Mouse (Mus musculus): ENCODE measurements around the gene Slamf7. TPM values are rescaled to one million over a fixed set of nuclear protein-coding genes. Genes with fewer than 3 reads are reported as not detected.

The Slamf7 gene
- polyA plus RNA-seq, 1 experiment from 2014 or later, result 0.20 TPM

DNA sequence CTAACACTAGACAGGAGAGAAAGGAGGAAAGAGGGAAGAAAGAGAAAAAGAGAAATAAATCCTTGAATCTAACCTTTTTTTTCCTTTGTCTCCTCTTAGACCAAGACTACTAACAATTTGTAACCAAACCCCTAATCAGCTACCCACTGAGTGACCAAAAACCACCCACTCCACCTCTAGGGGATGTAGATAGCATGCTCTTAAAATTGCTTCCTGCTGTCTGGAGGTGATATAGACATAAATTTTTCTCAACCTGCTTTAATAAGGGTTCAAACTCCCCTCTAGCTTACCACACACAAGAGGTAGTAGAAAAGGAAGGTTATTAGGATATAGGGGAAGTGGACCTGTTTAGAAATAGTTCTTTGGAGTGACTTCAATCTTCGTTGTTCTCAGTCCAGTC, 14.3 kb upstream of the Slamf7 start:
- Histone ChIP-seq H3K27ac (replicated peaks) (no peak overlapping the region), H3K4me3 (replicated peaks) (no peak overlapping the region), H3K4me1 (no peaks in the 10 kb centered on the region), H3K4me2 (replicated peaks) (no peak overlapping the region), H3K27me3 (no peaks in the 10 kb centered on the region), H3K9ac (no peak overlapping the region), H3K36me3 (no peaks in the 10 kb centered on the region), H3K9me3 (replicated peaks) (no peaks in the 10 kb centered on the region)
- WGBS, result 80% methylated on average over 1 of the region's 1 CpGs
- no peak for ATAC-seq (ENCODE audit: insufficient number of reproducible peaks, low FRiP score, low TSS enrichment, low read depth)

DNA sequence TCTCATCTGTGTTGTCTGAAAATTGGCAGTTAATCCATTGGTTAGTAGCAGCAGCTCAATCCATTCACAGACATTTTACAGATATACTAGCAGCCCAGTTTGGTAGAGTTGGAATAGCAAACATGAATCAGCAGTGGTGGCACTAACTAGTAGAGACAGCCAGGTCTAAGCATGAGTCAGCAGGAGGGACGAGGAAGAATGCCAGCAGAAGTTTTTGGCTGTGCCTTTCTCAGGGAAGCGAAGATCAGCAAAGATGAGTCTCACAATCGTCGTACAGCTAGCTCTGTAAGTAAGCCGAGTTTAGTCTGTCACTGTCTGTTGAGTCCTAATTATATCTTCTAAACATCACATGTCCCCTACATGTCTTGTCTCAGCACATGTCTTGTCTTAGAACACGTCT, 13.5 kb upstream of the Slamf7 start:
- Histone ChIP-seq H3K27me3 (no peaks in the 10 kb centered on the region), H3K4me3 (replicated peaks) (no peak overlapping the region), H3K36me3 (no peaks in the 10 kb centered on the region), H3K4me1 (no peaks in the 10 kb centered on the region), H3K9ac (no peak overlapping the region), H3K27ac (replicated peaks) (no peak overlapping the region), H3K9me3 (replicated peaks) (no peaks in the 10 kb centered on the region), H3K4me2 (replicated peaks) (no peak overlapping the region)
- no peak for ATAC-seq (ENCODE audit: insufficient number of reproducible peaks, low FRiP score, low TSS enrichment, low read depth)
- WGBS, result 85% methylated on average over 6 of the region's 6 CpGs

DNA sequence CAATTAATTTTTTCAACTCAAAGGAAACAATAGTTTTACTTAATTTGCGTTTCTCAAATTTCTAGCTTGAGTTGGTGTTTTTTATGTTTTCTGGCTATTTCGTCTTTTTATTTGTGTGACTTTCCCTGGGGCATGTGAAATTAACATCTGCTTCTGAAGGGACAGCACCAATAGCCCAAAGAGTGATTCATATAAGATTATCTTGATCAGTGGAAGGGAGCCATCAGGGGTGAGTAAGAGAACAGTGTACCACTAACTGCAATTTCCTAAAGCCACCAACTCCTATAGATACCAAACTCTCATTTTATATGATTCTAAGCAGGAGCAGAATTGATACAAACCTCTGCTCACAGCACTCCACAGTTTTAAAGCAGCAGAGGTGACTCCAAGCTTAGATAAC, 10.9 kb upstream of the Slamf7 start:
- no peaks in the 10 kb centered on the region for H3K4me1 ChIP-seq
- H3K4me2 ChIP-seq (replicated peaks), result no peak overlapping the region
- 73% methylated on average over 2 of the region's 2 CpGs for WGBS
- H3K9ac ChIP-seq, result no peak overlapping the region
- no peaks in the 10 kb centered on the region for H3K9me3 ChIP-seq (replicated peaks)
- no peak overlapping the region for H3K27ac ChIP-seq (replicated peaks)
- H3K27me3 ChIP-seq, result no peaks in the 10 kb centered on the region
- no peak overlapping the region for H3K4me3 ChIP-seq (replicated peaks)
- ATAC-seq (ENCODE audit: insufficient number of reproducible peaks, low FRiP score, low TSS enrichment, low read depth), result no peak
- no peaks in the 10 kb centered on the region for H3K36me3 ChIP-seq

DNA sequence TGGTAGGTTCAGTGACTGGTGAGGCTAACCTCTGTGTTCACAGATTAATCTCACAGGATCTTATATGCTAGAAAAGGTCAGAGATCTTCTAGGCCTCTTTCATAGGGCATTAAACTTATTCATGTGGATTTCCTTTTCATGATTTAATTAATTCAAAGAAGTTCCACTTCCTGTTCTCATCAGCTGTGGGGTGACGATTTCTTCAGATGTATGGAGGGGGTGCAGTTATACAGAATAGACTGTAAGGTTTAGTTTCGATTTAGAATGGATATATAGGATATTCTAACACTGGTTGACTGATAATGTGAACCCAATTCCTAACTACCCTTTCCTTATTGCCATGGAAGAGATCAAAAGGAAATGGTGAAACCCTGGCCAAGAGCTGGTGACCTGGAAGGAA, 8.6 kb upstream of the Slamf7 start:
- WGBS, result 60% methylated on average over 2 of the region's 2 CpGs
- no peak for ATAC-seq (ENCODE audit: insufficient number of reproducible peaks, low FRiP score, low TSS enrichment, low read depth)

DNA sequence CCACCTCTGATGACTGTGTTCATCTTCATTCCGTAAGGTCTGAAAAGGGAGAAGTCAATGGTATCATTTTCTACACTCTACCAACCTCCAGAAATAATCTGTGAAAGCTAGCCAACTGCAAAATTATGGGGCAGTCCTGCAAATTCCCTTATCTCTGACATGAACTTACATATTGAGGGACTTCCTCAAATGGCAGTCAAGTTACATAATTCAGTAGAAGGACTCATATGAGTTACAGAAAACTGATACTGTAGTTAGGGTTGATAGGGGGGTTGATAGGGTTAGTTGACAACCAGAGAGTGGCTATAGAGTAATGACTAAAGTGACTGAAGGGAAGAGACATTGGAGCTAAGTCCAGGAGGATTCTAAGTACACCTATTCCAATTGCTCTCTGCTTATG, 7.6 kb upstream of the Slamf7 start:
- ATAC-seq (ENCODE audit: insufficient number of reproducible peaks, low FRiP score, low TSS enrichment, low read depth), result no peak
- Histone ChIP-seq H3K27me3 (no peaks in the 10 kb centered on the region), H3K27ac (replicated peaks) (no peak overlapping the region), H3K4me1 (no peaks in the 10 kb centered on the region), H3K36me3 (no peaks in the 10 kb centered on the region), H3K4me2 (replicated peaks) (no peak overlapping the region), H3K9me3 (replicated peaks) (no peaks in the 10 kb centered on the region), H3K4me3 (replicated peaks) (no peak overlapping the region), H3K9ac (no peak overlapping the region)
- 88% methylated on average over 1 of the region's 1 CpGs for WGBS

More for the DNA sequence above, 8.6 kb upstream of the Slamf7 start:
- H3K4me1 ChIP-seq, result no peaks in the 10 kb centered on the region
- no peaks in the 10 kb centered on the region for H3K36me3 ChIP-seq
- no peaks in the 10 kb centered on the region for H3K9me3 ChIP-seq (replicated peaks)
- H3K27me3 ChIP-seq, result no peaks in the 10 kb centered on the region
- no peak overlapping the region for H3K27ac ChIP-seq (replicated peaks)
- no peak overlapping the region for H3K4me2 ChIP-seq (replicated peaks)
- H3K9ac ChIP-seq, result no peak overlapping the region
- no peak overlapping the region for H3K4me3 ChIP-seq (replicated peaks)

DNA sequence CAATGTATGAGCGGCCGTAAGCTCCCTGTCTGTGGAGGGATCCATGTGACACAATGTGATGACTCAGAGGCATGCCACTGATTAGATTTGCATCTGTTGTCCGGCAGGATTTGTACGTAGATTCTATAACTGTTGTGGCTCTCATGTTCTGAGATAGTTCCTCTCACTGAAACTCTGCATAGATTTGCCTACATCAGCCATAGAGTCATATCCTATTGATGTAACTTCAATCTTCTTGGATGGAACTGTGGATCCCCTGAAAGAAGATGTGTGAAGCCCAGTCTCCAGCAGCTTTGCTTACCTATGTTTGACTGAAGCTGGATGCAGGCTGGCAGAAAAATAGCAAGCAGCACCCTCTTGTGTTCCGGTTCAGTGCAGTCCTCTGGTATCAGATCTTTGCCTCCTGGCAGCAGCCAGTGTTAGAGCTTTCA, 5.7 kb upstream of the Slamf7 start:
- no peak for ATAC-seq (ENCODE audit: insufficient number of reproducible peaks, low FRiP score, low TSS enrichment, low read depth)
- H3K4me3 ChIP-seq (replicated peaks), result no peak overlapping the region
- WGBS, result 64% methylated on average over 5 of the region's 5 CpGs
- no peaks in the 10 kb centered on the region for H3K27me3 ChIP-seq
- no peaks in the 10 kb centered on the region for H3K9me3 ChIP-seq (replicated peaks)
- H3K9ac ChIP-seq, result no peak overlapping the region
- no peak overlapping the region for H3K4me2 ChIP-seq (replicated peaks)
- H3K36me3 ChIP-seq, result no peaks in the 10 kb centered on the region
- H3K4me1 ChIP-seq, result no peaks in the 10 kb centered on the region
- H3K27ac ChIP-seq (replicated peaks), result no peak overlapping the region

DNA sequence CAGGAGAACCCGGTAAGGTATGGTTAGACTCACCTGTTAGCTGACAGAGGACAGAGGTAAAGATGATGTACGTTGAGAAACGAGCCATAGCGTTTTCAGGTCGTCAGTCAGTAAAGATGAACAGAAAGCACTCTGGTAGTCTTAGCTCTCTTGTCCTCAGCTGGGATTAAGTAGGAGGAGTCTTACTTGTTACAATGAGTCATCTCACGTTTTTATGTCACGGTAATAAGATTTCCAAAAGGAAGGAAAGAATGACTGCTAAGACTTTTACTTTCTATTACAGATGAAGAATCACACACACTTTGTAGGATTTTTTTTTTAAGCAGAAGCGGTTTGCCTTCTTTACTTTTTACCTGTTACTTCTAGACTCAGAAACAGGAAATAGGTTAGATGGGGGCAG, 4.0 kb downstream of the Slamf7 start:
- Histone ChIP-seq H3K4me1 (no peaks in the 10 kb centered on the region), H3K27ac (replicated peaks) (no peak overlapping the region), H3K9me3 (replicated peaks) (no peaks in the 10 kb centered on the region), H3K4me2 (replicated peaks) (no peak overlapping the region), H3K4me3 (replicated peaks) (no peak overlapping the region), H3K9ac (no peak overlapping the region), H3K36me3 (no peaks in the 10 kb centered on the region), H3K27me3 (no peaks in the 10 kb centered on the region)
- ATAC-seq (ENCODE audit: insufficient number of reproducible peaks, low FRiP score, low TSS enrichment, low read depth), result no peak
- WGBS, result 66% methylated on average over 8 of the region's 8 CpGs

DNA sequence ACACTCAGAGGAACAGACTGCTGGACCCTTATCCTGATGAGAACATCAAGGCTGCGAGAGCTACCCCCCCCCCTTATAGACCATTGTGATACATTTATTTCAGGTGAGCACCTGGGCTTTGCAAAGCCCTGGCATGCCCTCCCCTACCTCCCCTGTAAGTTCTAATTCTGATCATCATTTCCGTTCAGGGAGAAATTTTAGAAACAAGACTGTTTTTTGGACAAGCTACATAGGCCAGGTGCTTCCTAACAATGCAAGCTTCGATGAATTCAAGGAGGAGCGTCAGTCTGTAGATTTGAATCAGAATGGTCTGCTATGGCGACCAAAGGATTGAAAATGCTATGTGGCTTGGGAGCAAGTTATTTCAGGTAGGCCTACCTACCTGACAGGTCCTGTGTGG, 5.1 kb downstream of the Slamf7 start:
- ATAC-seq (ENCODE audit: insufficient number of reproducible peaks, low FRiP score, low TSS enrichment, low read depth), result no peak

DNA sequence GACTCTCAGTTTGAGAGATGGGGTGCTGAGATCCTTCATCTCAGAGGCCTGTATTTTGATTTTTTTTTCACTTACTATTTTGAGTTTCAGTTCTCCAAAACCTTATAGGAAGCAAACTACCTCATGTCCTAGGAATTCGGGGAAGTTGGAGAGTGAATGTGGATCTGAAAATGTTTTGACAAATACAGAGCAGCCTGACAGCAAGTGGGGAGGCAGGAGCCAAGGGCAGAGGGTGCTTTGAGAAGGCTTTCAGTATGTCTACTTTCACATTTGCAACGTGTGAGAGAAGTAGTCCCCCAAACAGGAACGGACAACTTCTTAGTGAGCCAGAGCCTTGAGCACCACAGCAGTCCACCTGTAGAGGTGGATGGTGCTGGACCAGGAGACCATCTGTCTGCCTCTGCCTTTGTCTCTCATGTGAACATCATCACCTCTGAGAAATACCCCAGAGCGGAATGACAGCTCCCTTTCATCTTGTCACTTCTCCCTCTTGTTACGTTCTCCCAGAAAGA, 6.3 kb downstream of the Slamf7 start:
- no peaks in the 10 kb centered on the region for H3K36me3 ChIP-seq
- no peaks in the 10 kb centered on the region for H3K27me3 ChIP-seq
- no peak for ATAC-seq (ENCODE audit: insufficient number of reproducible peaks, low FRiP score, low TSS enrichment, low read depth)
- no peaks in the 10 kb centered on the region for H3K9me3 ChIP-seq (replicated peaks)
- H3K9ac ChIP-seq, result no peak overlapping the region
- H3K27ac ChIP-seq (replicated peaks), result no peak overlapping the region
- WGBS, result 68% methylated on average over 5 of the region's 5 CpGs
- no peaks in the 10 kb centered on the region for H3K4me1 ChIP-seq
- H3K4me2 ChIP-seq (replicated peaks), result no peak overlapping the region
- H3K4me3 ChIP-seq (replicated peaks), result no peak overlapping the region

More for the DNA sequence above, 5.1 kb downstream of the Slamf7 start:
- Histone ChIP-seq H3K9ac (no peak overlapping the region), H3K4me1 (no peaks in the 10 kb centered on the region), H3K27me3 (no peaks in the 10 kb centered on the region), H3K4me3 (replicated peaks) (no peak overlapping the region), H3K27ac (replicated peaks) (no peak overlapping the region), H3K9me3 (replicated peaks) (no peaks in the 10 kb centered on the region), H3K4me2 (replicated peaks) (no peak overlapping the region), H3K36me3 (no peaks in the 10 kb centered on the region)
- WGBS, result 86% methylated on average over 5 of the region's 5 CpGs

DNA sequence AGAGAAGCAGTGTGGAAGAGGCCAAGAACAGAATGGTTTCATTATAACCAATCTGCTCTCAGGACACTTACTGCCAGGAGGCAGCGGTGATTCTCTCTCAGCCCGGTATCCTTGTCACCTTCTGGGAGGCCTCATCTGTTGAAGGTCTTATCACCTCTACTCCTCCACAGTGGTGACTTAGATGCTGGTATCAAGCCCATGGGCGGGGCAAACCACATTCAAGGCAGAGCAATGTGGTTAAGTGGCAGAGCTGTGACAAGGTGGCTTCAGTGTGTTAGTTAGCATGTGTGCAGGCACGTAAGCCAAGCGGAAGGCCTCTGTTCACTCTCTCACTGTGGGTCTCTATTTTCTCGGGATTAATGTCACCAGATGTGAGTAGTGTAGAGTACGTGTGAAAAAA, 9.2 kb downstream of the Slamf7 start:
- Histone ChIP-seq H3K36me3 (no peaks in the 10 kb centered on the region), H3K27me3 (no peaks in the 10 kb centered on the region), H3K9ac (no peak overlapping the region), H3K9me3 (replicated peaks) (no peaks in the 10 kb centered on the region), H3K4me1 (no peaks in the 10 kb centered on the region), H3K4me2 (replicated peaks) (no peak overlapping the region), H3K27ac (replicated peaks) (no peak overlapping the region), H3K4me3 (replicated peaks) (no peak overlapping the region)
- WGBS, result 73% methylated on average over 7 of the region's 7 CpGs
- ATAC-seq (ENCODE audit: insufficient number of reproducible peaks, low FRiP score, low TSS enrichment, low read depth), result no peak

DNA sequence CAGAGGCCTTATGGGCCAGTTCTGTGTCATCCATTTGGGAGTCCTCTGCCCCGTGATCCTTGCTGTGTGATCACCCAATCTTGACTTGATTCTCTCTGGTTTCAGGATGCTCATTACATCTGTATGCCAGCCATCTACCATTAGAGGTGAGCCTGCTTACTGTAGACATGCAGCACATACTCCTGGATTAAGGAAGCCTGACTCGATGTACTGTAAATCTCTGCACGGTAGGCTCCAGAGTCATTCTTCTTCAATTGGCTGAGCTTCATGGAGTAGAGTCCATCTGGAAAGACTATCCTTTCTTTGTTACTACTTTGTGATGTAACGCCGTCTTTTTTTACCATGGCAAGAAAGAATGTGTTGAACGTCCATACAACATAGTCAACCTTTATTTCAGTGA, 12.0 kb downstream of the Slamf7 start:
- Histone ChIP-seq H3K27ac (replicated peaks) (no peak overlapping the region), H3K4me2 (replicated peaks) (no peak overlapping the region), H3K4me1 (no peaks in the 10 kb centered on the region), H3K9me3 (replicated peaks) (no peaks in the 10 kb centered on the region), H3K4me3 (replicated peaks) (no peak overlapping the region), H3K27me3 (no peaks in the 10 kb centered on the region), H3K36me3 (no peaks in the 10 kb centered on the region), H3K9ac (no peak overlapping the region)
- no peak for ATAC-seq (ENCODE audit: insufficient number of reproducible peaks, low FRiP score, low TSS enrichment, low read depth)
- 92% methylated on average over 6 of the region's 6 CpGs for WGBS

DNA sequence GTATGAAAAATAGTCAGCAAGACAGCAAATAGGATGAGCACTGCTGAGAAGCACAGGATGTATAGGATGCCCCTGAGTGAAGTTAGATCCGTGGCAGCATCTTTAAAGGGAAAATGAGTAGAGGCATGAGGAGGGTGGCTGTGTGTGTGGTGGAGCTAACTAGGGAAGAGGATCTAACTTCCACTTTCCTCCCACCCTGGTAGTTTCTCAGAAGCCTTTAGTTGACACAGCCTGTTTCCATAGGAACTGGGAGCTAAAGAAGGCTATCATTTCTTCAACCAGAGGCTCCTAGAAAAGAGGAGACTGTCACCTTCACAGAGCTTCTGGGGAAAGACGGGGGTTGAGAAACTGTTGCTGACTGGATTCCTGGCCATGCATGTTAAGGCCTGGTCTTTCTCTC, 14.1 kb downstream of the Slamf7 start:
- no peaks in the 10 kb centered on the region for H3K36me3 ChIP-seq
- ATAC-seq (ENCODE audit: insufficient number of reproducible peaks, low FRiP score, low TSS enrichment, low read depth), result no peak
- H3K27me3 ChIP-seq, result no peaks in the 10 kb centered on the region
- H3K27ac ChIP-seq (replicated peaks), result no peak overlapping the region
- H3K4me2 ChIP-seq (replicated peaks), result no peak overlapping the region
- 75% methylated on average over 2 of the region's 2 CpGs for WGBS
- no peak overlapping the region for H3K9ac ChIP-seq
- no peak overlapping the region for H3K4me3 ChIP-seq (replicated peaks)
- no peaks in the 10 kb centered on the region for H3K4me1 ChIP-seq
- H3K9me3 ChIP-seq (replicated peaks), result no peaks in the 10 kb centered on the region
